19 mouse cellular contexts compared by ENCODE assay signal in the genomic region with DNA sequence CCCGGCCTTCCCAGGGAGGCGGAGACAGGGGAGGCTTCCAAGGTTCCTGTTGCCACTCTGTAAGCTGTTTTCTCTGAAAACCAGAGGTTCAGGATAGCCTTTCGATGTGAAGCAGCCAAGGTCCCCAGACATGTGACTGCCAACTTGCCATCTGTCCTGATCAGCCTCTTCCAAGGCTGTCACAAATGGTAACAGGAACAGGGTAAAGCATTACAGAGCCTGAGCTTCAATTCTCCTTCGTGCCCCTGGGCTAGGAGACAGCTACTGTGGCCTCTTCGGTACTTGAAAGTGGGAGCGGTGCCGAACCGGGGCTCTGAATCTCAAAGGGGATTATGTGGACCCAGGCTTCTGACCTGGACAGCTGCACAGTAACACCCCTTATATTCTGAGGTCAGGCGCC.
A peak's percentile ranks its signal among the peaks of the same experiment; 100 is the strongest.
DNase-seq lines count a peak whose midpoint lies in the region; ATAC-seq and TF ChIP-seq lines count a peak whose summit lies in the region.
"Had no signal": no experiment of that assay in that cellular context is flagged by ENCODE, and none has a peak within 500 bp of the region (broad histone marks: within the 10 kb centered on the region; RNA-seq: fewer than 3 reads in every experiment).

No protein-coding gene starts in this region.

- H3K4me1 ChIP-seq in forebrain, embryonic 10.5 days = no peaks in the 10 kb centered on the region
- no peaks in the 10 kb centered on the region for H3K4me1 ChIP-seq in forebrain, postnatal 0 days (ENCODE audit: insufficient read depth)
- H3K4me1 ChIP-seq in midbrain, postnatal 0 days (ENCODE audit: insufficient read depth, low read length) = no peaks in the 10 kb centered on the region
- H3K4me1 ChIP-seq in midbrain, embryonic 11.5 days (ENCODE audit: control insufficient read depth, insufficient read depth, low read length) = no peaks in the 10 kb centered on the region
- H3K4me1 ChIP-seq: embryonic facial prominence, embryonic 10.5 days; heart, embryonic 13.5 days; hindbrain, embryonic 12.5 days; intestine, embryonic 15.5 days had no signal

- no peaks in the 10 kb centered on the region for H3K9me3 ChIP-seq in forebrain, embryonic 10.5 days
- no peaks in the 10 kb centered on the region for H3K9me3 ChIP-seq in forebrain, postnatal 0 days (ENCODE audit: low read length)
- H3K9me3 ChIP-seq in midbrain, postnatal 0 days (ENCODE audit: low read length) = no peaks in the 10 kb centered on the region
- H3K9me3 ChIP-seq in midbrain, embryonic 11.5 days (ENCODE audit: control insufficient read depth, low read length) = no peaks in the 10 kb centered on the region
- H3K9me3 ChIP-seq: embryonic facial prominence, embryonic 10.5 days; heart, embryonic 13.5 days; hindbrain, embryonic 12.5 days; intestine, embryonic 15.5 days had no signal

- H3K9ac ChIP-seq in forebrain, postnatal 0 days = no peak overlapping the region
- no peak overlapping the region for H3K9ac ChIP-seq in midbrain, postnatal 0 days (replicated peaks; ENCODE audit: low read length, poor library complexity, severe bottlenecking)
- H3K9ac ChIP-seq in midbrain, embryonic 11.5 days (ENCODE audit: low read length) = no peak overlapping the region
- H3K9ac ChIP-seq: heart, embryonic 13.5 days; hindbrain, embryonic 12.5 days; intestine, embryonic 15.5 days had no signal

- H3K27me3 ChIP-seq in forebrain, embryonic 10.5 days (ENCODE audit: poor library complexity, severe bottlenecking) = no peaks in the 10 kb centered on the region
- H3K27me3 ChIP-seq in forebrain, postnatal 0 days (ENCODE audit: insufficient read depth, low read length) = no peaks in the 10 kb centered on the region
- no peaks in the 10 kb centered on the region for H3K27me3 ChIP-seq in midbrain, postnatal 0 days (ENCODE audit: insufficient read depth, low read length)
- H3K27me3 ChIP-seq in midbrain, embryonic 11.5 days (ENCODE audit: control insufficient read depth, insufficient read depth, low read length) = no peaks in the 10 kb centered on the region
- H3K27me3 ChIP-seq: CH12.LX; heart, embryonic 13.5 days; hindbrain, embryonic 12.5 days; intestine, embryonic 15.5 days; Patski had no signal

- H3K4me3 ChIP-seq in forebrain, embryonic 10.5 days = no peak overlapping the region
- H3K4me3 ChIP-seq in forebrain, postnatal 0 days (ENCODE audit: low read depth, low read length) = no peak overlapping the region
- H3K4me3 ChIP-seq in midbrain, postnatal 0 days (ENCODE audit: low read depth, low read length) = no peak overlapping the region
- H3K4me3 ChIP-seq in midbrain, embryonic 11.5 days (ENCODE audit: low read depth, low read length) = no peak overlapping the region
- H3K4me3 ChIP-seq: embryonic facial prominence, embryonic 10.5 days; heart, embryonic 13.5 days; hindbrain, embryonic 12.5 days; intestine, embryonic 15.5 days had no signal

- no peak overlapping the region for H3K4me2 ChIP-seq in forebrain, postnatal 0 days (ENCODE audit: low read depth)
- H3K4me2 ChIP-seq in midbrain, postnatal 0 days (ENCODE audit: low read depth, low read length, poor library complexity, severe bottlenecking) = no peak overlapping the region
- no peak overlapping the region for H3K4me2 ChIP-seq in midbrain, embryonic 11.5 days
- H3K4me2 ChIP-seq: heart, embryonic 13.5 days; hindbrain, embryonic 12.5 days; intestine, embryonic 15.5 days had no signal

- intact Hi-C loops in heart, postnatal 25 days (cut with DNase I) = no loop called here

- peaks cover 28% of the 10 kb centered on the region for H3K36me3 ChIP-seq in forebrain, embryonic 10.5 days (replicated peaks)
- H3K36me3 ChIP-seq in forebrain, postnatal 0 days (ENCODE audit: insufficient read depth) = peaks cover 7% of the 10 kb centered on the region; the same call in 1 of the 2 replicates
- H3K36me3 ChIP-seq in midbrain, postnatal 0 days (ENCODE audit: insufficient read depth, low read length) = peaks cover 10% of the 10 kb centered on the region; the same call in 1 of the 2 replicates
- no peaks in the 10 kb centered on the region for H3K36me3 ChIP-seq in midbrain, embryonic 11.5 days (ENCODE audit: control insufficient read depth, insufficient read depth, low read length)
- H3K36me3 ChIP-seq: hindbrain, embryonic 12.5 days; intestine, embryonic 15.5 days had no signal

- DNase-seq in forebrain, embryonic 10.5 days (ENCODE audit: extremely low spot score, low spot score) = no peak
- no peak for DNase-seq in forebrain, postnatal 0 days
- peak; percentile 80 for DNase-seq in heart, adult 11 months
- no peak for DNase-seq in heart, postnatal 25 days (ENCODE audit: low spot score)
- peak; percentile 33 for DNase-seq in midbrain, postnatal 0 days (ENCODE audit: low spot score)
- DNase-seq in midbrain, embryonic 11.5 days (ENCODE audit: low spot score, missing footprints) = no peak
- DNase-seq: adrenal gland, postnatal 14 days; cerebellum, adult 11 months; cerebellum, adult 8-10 months; gastrocnemius, postnatal 14 days; heart, postnatal 4 days; kidney, adult 18-20 months had no signal

- ATAC-seq in forebrain, postnatal 0 days = no peak
- ATAC-seq in midbrain, postnatal 0 days (ENCODE audit: low FRiP score) = no peak
- ATAC-seq in midbrain, embryonic 11.5 days (ENCODE audit: low FRiP score) = no peak
- ATAC-seq: activated CD4-positive, CD25-positive, alpha-beta regulatory T cell, adult 4 months; intestine, embryonic 15.5 days; Patski had no signal

- WGBS in forebrain, embryonic 10.5 days = 89% methylated on average over 9 of the region's 9 CpGs
- WGBS in forebrain, postnatal 0 days = 80% methylated on average over 9 of the region's 9 CpGs
- 85% methylated on average over 9 of the region's 9 CpGs for WGBS in midbrain, postnatal 0 days
- 79% methylated on average over 9 of the region's 9 CpGs for WGBS in midbrain, embryonic 11.5 days

- no peak for TF ChIP-seq CTCF in forebrain, postnatal 0 days (IDR thresholded peaks at IDR 0.05; ENCODE audit: low read depth)
- TF ChIP-seq CTCF in midbrain, postnatal 0 days (IDR thresholded peaks at IDR 0.05) = no peak

- H3K27ac ChIP-seq in forebrain, embryonic 10.5 days = peak overlapping the region; percentile 51; the same call in 1 of the 2 replicates
- no peak overlapping the region for H3K27ac ChIP-seq in forebrain, postnatal 0 days (ENCODE audit: low read depth, low read length)
- no peak overlapping the region for H3K27ac ChIP-seq in midbrain, postnatal 0 days (ENCODE audit: low read depth, low read length)
- no peak overlapping the region for H3K27ac ChIP-seq in midbrain, embryonic 11.5 days (ENCODE audit: low read depth, low read length)
- H3K27ac ChIP-seq: embryonic facial prominence, embryonic 10.5 days; heart, embryonic 13.5 days; hindbrain, embryonic 12.5 days; intestine, embryonic 15.5 days had no signal

Comparison
In these comparisons a context has a peak if more than half of its experiments do, and no peak if none do; other contexts are left out.
1. DNase-seq: peak in heart, adult 11 months (single experiment) and midbrain, postnatal 0 days (single experiment); none in forebrain, embryonic 10.5 days (single experiment), forebrain, postnatal 0 days (single experiment), heart, postnatal 25 days (single experiment) and midbrain, embryonic 11.5 days (single experiment).